Mouse (Mus musculus): Measurements from ENCODE around the gene Tsc22d3.

The Tsc22d3 gene

DNA sequence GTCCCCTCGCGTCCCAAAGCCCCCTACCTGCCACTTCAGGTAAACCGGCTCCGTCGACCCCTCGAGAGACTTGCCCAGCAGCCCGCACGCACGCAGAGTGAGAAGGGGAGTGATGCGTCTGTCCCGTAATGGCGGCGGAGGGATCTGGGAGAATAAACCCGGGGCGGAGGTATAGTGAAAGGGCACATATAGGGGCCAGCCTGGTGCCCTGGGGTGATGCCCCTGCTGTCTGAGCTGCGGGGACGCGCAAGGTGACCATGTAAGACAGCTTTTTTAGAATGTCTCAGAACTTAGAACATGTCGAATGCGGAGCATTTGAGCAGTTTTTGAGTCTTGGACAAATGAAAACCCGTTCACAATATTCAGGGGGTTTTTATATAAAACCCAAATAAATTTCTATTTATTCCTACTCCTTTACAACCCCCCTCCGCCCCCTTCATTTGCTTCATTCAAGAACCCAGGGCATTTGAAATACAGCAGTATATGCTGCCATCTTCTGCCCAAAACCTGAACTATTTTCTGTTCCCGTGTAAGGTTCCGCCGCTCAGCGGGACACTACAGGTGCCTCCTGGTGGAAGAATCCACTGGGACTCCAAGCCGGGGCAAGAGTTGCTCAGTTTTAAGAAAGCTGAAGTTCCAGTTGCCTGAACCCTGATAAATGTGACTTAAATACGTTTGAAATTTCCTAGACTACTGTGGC is at the start of gene Tsc22d3:
TSS of gene Tsc22d3 (minus strand) at position 250 of the 700 bp plus-strand sequence.
- DNase-seq (ENCODE audit: low spot score), result peak; percentile 15

DNA sequence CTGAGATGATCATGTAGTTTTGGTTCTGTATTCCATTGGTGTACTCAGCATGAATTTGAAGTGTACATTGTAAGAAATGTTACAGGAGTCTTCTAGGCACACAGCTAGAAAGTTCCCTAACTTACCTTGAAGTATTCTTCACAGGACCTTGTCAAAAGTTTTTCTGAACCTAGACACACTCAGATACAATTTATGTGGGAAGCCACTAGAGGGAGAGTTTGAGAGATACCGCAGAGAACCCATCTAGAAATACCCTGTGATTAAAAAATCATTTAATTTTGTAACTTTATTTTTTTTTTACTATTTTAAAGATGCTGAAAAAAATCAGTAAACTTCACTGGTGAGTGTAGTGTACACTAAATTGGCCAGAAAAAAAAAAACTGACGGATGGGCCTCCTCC is 39.1 kb upstream of the Tsc22d3 start:
- no peak for DNase-seq (ENCODE audit: low spot score)

DNA sequence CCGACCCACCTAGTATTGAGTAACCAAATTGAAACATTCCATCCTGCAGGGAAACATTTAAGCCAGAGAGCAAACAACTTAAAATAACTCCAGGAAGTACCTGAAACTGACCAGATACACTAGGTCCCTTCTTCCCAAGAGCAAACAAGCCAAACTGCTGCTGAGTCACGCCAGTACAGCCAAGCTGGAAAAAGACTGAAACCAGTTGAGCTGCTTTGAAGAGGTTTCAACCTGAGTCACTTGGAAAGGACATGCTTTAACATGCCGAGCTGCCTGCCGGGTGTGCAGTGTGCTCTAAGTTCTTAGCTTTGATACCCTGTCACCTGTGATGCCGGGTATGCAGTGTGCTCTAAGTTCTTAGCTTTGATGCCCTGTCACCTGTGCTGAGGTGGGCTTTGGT is 37.6 kb upstream of the Tsc22d3 start:
- DNase-seq (ENCODE audit: low spot score), result no peak

DNA sequence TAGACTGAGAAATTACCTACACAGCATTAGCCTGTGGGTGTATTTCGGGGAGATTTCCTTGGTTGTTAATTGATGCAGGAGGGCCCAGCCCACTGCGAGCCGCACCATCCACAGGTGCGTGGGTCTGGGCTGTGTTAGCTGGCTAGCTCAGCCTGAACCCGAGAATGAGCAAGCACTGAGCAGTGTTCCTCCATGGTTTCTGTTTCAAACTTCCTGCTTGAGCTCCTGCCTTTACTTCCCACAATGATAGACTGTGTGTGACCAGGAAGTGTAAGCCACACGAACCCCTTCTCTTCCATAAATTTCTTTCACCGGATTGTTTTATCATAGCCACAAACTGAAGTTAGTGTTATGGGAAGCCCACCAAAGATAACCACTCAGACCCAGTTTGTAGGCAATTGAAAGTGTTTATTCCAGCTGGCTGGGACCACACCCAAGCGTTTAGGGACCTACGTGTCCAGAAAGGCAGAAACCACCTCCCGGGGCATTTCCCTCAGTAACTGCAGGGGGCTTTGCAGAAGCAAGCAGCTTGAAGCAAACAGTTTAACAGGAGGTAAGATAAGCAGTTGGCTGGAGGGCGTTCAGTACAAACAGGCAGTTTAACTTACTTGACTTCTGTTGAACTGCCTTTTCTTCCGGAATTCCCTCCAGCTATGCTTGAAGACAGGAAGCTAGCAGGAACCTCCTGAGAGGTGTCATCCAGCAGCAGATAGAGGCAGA is 24.6 kb upstream of the Tsc22d3 start:
- DNase-seq (ENCODE audit: low spot score), result no peak

DNA sequence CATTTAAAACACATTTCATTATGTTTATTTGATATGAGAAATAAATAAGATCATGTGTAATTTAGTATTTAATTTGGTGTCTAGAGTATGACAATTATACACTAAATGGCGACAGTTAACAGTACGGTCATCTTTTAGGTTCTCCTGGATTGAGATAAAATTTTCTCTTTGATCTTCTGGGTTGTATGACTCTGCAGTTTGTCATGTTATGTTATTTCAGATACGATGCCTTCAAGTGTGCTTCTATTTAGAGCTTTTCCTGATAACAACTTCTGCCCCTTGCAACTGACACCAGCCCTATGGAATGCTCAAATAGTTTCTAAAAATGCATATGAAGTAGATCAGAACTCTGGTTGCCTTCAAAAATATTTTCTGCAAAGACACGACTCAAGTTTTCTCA is 9.5 kb upstream of the Tsc22d3 start:
- DNase-seq (ENCODE audit: low spot score), result no peak

DNA sequence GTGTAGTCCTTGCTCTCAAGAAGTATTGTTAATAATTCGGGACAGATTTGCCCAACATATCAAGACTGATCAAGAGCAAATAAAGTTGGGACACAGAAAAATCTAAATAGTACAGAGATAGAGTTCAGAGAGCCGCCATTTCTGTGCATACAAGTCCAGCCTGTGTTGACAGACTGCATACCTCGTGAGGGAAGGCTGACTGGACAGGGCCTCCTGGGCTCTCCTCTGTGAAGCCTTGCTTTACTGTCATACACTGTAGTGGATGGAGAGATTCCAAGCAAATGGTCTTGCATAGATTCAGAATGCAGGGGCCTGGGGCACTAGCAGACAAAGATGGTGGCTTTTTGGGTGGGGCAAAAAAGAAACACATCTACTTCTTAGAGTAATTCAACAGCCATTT is 1.4 kb upstream of the Tsc22d3 start:
- no peak for DNase-seq (ENCODE audit: low spot score)

DNA sequence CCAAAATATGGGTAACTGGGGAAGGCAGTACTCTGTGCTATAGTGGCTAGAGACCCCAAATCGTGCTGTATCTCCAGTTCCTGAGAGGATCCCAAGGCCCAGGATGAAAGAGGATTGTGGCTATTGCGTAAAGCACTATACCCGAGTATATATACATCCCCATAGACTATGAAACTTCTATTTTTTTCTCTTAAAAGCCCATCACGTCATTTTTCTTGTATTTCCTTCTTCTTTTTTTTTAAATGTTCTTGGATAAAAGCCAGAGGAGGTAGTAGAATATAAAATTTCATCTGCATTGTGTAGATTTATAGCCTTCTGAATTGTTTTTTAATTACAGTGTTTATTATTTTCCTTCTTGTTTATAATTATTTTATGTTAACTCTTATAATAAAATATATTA is 852 bp upstream of the Tsc22d3 start:
- no peak for DNase-seq (ENCODE audit: low spot score)

DNA sequence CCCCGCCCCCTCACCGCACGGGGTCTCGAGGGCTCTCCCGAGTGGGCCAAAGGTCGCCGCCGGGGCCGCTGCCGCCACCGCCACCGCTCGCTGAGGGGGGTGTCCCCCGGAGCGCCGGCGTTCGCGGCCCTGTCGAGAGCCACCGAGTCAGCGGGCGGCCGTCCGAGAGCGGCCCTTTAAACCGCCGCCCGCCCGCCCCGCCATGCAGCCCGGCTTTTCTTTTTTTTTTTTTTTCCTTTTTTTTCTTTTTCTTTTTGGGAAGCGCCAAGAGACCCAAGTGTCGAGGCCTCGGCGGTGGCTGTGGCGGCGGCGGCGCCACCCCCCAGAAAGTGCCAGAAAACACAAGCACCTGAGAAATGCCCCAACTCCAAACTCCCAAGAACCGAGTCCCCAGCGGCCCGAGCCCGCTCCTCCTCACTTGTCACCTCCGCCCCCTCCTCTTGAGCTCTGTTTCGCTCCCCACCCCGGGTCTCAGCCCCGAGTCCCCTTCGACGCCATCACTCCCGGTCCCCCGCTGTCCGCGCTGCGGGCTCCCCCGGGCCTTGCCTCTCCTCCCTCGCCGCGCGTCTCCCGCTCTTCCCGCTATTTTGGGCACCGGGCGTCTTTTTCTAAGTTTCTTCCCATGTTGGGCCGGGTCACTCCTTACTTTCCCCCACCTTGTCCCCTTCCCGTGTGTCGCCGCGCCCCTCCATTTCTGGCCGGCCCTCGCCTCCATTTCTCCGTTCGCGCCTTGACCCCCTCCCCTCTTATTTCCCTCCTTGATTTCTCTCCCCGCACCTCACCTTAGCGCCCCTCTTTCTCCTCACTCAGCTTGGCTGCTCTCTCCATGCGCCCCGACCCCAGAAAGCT is 674 bp downstream of the Tsc22d3 start:
- no peak for DNase-seq (ENCODE audit: low spot score)

DNA sequence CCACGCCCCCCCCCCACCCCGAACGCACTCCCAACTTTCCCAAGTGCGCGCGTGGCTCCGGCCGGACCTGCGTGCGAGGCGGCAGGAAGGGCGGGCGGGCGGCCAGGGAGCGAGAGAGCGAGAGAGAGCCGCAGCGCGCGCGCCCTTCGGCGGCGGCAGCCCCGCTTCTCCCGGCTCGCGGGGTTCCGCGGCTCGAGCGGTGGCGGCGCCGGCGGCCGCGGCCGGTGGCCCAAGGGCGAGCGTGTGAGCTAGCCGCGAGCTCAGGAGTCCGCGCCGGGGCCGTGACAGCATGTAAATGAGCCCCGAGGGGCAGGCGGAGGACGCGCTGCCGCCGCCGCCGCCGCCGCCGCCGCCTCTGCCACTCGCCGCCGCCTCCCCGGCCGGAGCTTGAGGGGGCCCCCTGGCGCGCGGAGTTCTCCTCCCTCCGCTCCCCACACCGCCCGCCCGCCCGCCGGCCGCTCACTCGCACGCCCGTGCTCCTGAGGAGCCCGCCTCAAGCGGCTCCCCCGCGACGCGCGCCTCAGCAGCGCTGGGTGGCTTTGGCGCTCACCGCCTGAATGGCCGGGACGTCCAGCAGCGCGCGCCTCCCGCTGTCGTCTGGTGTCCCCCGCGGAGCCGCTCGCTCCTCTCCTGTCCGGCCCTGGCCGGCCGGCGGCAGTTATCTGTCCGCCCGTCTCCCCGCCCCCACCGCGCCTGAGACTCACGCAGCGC is 1.5 kb downstream of the Tsc22d3 start:
- peak; percentile 3 for DNase-seq (ENCODE audit: low spot score)

DNA sequence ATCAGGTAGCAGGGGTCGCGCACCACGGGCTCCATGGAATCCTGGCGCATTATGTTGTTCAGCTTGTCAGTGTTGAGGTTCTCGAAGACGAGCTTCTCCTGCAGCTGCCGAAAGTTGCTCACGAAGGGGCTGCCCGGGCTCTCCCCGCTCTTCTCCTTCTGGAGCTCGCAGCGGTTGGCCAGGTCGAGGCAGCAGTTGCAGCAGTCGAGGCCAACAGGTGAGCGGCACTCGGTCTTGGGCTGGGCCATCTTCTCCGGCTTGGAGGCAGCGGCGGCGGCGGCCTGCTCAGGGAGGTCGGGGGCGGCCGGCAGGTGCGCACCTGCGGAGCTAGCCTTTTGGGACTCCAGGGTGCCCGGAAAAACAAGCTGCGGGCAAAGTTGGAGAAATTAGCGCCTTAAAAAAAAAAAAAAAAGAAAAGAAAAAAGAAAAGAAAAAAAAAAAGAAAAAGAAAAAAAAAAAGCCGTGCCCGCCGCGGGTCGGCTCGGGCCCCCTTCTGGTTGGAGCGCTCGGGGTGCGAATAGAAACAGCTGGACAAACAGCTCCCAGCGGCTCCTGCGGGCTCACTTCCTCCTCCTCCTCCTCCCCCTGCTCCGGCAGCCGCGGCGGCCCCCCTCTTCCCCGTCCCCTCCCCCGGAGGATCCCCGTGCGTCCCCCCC is 2.1 kb downstream of the Tsc22d3 start:
- DNase-seq (ENCODE audit: low spot score), result no peak

DNA sequence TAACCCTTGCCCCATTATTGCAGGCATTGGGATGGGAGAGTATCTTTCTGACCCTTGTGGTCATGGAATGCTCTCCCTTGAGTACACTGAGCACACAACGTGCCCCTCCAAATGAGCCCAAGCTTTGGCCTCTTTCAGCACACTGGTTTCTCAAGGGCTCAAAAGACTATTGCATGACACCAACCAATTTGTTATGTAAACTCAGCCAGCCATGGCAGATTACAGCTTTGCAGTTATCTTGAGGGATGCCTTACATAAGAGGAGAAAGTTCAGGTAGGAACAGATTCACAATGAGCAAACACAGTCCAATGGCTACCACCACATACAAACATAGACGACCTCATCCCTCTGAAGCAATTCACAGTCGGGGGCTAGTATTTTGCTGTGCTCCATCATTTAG is 9.3 kb downstream of the Tsc22d3 start:
- DNase-seq (ENCODE audit: low spot score), result no peak

DNA sequence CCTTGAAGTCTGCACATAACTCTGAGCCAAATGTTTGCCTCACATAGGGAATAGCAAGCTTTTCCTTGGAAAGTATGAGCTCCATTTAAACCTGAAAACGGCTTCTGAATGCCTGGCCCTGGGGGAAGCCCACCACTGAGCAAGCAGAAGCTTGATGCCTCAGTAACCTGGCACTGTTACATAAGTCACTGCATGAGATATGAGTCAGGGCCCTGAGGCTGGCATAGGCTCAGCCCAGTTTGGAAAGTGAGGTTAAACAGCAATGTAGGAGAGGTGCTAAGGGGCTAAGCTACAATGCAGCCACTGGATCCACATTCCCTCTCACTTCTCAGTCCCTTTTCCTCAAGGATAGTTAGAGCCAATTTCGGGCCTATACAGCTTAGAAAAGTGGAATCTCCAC is 10.3 kb downstream of the Tsc22d3 start:
- DNase-seq (ENCODE audit: low spot score), result no peak

DNA sequence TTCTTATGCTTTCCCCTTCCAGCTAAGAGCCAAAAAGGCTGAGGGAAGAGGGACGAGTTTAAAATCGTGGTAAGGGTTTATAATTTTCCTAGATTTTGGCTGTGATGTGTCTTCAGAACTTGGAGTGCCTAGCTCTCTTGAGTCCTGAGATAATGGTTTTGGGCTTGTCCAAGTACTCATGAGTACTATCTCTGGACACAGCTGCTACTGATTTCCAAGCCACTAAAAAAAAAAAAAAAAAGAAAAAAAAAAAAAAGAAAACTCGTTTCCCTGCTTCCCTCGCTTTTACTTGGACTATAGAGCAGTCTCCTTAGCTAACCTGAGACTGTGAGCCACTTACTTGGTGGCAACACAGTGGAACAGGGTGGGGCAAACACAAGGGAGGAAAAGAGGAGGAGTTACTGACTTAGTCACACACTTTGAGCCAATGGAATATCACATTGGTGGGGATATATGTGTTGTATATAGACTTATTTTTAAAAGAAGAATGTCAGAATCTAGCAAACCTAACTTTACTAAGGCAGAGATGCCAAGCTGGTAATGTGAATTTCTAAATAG is 11.2 kb downstream of the Tsc22d3 start:
- DNase-seq (ENCODE audit: low spot score), result no peak

DNA sequence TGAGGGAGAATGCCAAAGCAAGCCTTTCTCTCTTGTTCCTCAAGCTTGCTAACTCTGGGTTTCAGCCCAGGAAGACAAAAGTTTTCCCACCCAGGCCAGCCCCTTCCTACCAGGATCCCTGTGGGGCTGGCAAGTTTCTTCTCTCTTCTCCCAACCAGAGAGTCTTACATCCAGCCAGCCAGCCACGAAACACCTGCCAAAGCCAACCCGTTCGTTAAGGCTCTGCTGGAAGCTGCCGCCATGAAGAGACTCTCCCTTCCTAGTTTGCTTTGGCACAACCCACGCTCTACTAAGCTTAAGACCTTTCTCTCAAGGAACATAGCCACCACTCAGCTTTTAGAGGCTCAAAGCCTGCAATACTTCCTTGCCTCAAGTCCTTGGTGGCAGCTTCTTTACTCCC is 11.9 kb downstream of the Tsc22d3 start:
- no peak for DNase-seq (ENCODE audit: low spot score)

DNA sequence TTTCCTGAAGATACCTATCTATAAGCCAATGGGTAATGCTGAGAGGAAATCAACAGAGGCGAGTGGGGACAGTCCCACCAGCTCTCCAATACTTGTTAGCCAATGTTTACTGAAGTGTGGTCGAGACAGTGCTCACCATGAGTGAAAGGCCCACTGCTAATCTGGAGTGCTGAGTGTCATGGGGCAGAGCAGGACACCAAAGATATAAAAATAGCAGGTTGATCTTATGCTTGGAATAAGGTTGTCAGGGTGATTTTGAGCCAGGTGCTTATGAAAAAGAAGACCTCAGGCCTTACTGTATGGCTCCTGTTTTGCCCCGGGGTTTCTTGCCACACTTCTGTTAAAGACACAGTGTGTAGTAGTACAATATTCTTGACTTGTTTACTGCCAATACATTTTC is 20.0 kb downstream of the Tsc22d3 start:
- no peak for DNase-seq (ENCODE audit: low spot score)

DNA sequence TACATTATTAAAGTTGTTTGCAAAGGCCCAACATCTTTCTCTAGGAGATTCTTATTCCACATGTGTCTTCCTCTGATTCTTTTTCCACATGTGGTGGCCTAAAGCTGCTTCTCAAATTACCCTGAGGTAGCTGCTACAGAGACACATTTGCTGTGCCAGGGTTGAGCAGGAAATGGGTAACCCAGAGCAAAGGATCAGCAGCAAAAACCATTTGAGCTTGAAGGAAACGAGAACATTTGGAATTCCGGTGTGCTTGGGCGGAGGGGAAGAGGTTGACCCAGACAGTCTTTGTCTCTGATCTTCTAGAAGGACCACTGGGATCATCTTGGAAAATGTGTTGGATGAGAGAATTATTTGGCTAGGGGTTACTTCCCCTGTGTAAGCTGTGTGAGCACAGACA is 24.8 kb downstream of the Tsc22d3 start:
- DNase-seq (ENCODE audit: low spot score), result no peak

DNA sequence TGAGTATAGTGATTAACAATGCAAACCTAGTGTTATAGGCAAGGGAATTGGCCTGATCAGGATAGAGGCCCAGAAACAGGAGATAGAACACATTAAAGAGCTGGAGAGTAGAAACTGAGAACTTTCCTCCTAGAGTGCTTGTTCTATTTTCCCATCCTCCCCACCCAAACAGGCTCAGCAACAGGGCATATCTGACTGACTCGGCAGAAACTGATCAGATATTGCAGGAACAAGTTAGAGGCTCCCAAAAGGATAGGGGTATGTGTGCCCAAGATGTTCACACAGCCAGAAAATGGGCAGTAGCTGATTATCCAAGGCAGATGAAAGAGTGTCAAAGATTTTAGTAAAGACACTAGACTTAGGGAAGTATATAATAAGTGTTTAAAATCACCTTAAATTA is 25.3 kb downstream of the Tsc22d3 start:
- no peak for DNase-seq (ENCODE audit: low spot score)

DNA sequence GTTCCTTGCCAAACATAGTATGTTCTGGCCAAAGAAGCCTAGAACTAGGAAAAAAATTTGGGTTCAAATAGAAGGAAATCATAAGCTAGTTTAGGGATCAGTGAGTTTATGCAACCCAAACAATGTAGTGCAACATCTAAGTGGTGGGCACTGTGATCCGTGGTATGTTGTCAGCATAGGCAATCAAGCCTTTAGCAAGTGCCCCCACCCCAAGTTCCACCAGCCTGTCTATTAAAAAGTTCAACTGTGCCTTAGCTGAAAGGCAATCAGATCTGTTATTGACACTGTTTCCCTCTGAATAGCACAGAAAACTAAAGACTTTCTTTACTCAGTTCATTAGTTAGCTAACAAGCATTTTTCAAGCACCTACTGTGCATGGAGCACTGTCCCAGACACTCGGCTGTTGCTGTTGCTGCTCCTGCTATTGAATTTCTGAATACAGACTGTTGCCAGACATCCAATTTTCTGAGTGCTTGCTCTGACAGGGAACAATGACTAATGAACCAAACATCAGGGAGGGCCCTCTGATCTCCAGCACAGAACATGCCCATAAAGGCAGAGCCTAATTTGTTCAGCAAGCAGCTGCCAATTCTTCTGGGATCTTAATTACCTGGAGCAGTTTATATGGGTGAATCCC is 27.6 kb downstream of the Tsc22d3 start:
- no peak for DNase-seq (ENCODE audit: low spot score)

DNA sequence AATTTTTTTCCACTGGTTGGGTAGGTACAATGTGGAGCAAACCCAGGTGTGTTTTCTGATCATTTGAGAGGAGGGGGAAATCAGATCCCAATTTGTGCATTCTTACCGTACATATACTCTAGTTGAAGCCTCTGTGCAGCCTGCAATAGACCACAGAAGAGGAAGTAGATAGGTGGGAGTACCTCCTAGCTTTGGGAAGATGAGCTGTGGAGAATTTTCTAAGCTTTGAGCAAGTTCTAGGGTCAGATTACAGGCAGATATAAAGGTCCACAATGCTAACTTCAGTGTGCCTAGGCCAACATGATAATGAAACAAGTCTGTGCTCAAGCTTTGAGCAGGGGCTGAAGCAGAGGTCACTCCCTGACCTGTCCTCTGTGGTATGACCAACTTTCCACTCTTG is 30.9 kb downstream of the Tsc22d3 start:
- no peak for DNase-seq (ENCODE audit: low spot score)

DNA sequence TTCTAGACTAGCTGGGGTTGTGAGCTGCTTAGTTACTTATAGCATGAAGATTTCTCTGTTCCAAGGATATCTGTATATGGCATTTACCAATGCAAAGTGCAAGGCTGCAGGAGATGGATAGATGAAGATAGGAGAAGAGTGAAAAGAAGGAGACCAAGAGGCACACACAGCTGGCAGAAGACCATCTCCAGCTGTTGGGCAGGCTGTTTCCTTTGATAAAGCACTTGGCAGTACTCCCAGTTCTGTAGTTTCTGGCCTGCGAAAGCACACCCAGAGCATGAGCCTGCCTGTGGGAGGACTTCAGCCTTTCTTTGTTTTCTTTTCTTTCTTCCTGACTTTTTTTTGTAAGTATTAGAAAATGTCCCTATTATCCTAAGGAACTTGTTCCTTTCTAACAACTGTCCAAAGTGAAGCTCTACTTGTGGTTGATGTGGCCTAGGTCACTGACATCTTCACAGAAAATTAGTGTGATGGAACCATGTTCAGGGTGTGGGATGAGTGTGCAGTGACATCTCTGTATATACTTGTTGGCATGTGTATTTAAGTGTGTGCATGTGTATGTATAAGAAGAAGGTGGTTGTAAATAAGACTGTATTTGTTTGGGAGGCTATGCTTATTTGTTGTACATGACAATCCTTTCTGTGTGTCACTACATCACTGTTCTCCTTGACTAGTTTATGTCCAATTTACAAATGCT is 32.6 kb downstream of the Tsc22d3 start:
- DNase-seq (ENCODE audit: low spot score), result no peak

Data from left cerebral cortex, adult 11 months (tissue).